Mouse (Mus musculus): Measurements from ENCODE around the gene Pabpn1.
A peak's percentile ranks its signal among the peaks of the same experiment; 100 is the strongest.

Gene Pabpn1

DNA sequence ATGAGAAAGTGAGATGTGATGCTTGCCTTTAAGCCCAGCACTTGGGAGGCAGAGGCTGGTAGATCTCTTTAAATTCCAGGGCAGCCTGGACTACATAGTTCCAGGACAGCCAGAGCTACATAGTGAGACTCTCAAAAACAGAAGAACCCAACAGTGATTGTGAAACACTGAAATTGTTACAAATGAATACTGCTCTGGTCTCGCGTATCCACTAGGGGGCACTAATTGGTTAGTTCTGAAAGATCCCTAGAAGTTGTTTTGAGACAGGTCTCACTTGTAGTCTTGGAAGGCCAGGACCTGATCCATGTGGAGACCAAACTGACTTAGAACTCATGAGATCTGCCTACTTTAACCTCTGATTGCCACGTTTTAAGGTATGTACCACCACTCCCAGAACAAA, 8.1 kb downstream of the Pabpn1 start:
- Histone ChIP-seq H3K4me3 (replicated peaks; ENCODE audit: low read length) (no peak overlapping the region), H3K27me3 (ENCODE audit: insufficient read depth, low read length) (no peaks in the 10 kb centered on the region), H3K9me3 (ENCODE audit: low read length) (no peaks in the 10 kb centered on the region), H3K36me3 (ENCODE audit: insufficient read depth, low read length) (peaks cover 40% of the 10 kb centered on the region), H3K4me1 (replicated peaks; ENCODE audit: low read depth, low read length) (peaks cover 47% of the 10 kb centered on the region)
- TF ChIP-seq CTCF (conservative IDR thresholded peaks at IDR 0.05; ENCODE audit: low read length) (peak; percentile 55), NANOG (IDR thresholded peaks at IDR 0.05; ENCODE audit: borderline replicate concordance, low read length) (no peak), POU5F1 (IDR thresholded peaks at IDR 0.05; ENCODE audit: borderline replicate concordance, low read length) (no peak)

DNA sequence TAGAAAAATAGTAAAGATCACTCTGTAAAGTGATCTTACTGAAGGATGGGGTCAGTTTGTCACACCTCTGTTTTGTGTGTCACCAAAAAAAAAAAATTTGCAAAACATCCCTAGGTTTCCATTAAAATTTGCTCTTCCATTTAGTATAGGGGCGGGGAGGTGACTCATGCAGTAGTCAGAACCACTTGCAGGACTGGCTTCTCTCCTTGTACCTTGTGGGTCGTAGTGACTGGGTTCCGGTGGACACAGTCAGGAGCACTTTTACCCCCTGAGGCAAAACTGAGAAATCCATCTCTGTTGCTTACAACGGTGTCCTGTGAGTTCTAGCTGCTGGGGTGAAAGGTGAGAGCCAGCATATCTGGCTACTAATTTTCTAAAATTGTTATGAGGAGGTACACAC, 11.3 kb downstream of the Pabpn1 start:
- peaks cover 13% of the 10 kb centered on the region for H3K36me3 ChIP-seq (ENCODE audit: insufficient read depth, low read length)
- H3K9me3 ChIP-seq (ENCODE audit: low read length): no peaks in the 10 kb centered on the region

DNA sequence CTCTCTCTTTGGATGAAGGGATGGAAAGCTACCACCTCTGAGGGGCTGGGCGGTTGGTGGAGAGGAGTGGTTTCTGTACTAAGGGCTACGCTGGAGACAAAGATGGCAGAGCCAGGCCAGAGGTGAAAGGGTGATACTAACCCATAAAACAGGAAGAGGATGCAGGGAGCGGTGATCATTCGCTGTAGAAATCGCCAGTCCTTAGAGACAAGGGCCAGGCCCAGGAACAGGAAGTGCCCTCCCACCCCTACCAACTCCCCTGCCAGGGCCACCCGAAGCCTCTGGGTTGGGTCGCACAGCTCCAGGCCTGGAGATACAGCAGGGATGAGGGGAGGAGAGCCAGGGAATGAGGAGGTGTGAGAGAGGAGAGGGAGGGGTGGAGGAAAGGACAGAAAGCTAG, 16.4 kb downstream of the Pabpn1 start:
- H3K9me3 ChIP-seq (ENCODE audit: low read length): no peaks in the 10 kb centered on the region
- H3K36me3 ChIP-seq (ENCODE audit: insufficient read depth, low read length): peaks cover 6% of the 10 kb centered on the region; the same call in 1 of the 2 replicates
- peaks cover 38% of the 10 kb centered on the region for H3K4me1 ChIP-seq (replicated peaks; ENCODE audit: low read depth, low read length)
- no peak for TF ChIP-seq POU5F1 (IDR thresholded peaks at IDR 0.05; ENCODE audit: borderline replicate concordance, low read length)
- TF ChIP-seq CTCF (conservative IDR thresholded peaks at IDR 0.05; ENCODE audit: low read length): no peak
- TF ChIP-seq NANOG (IDR thresholded peaks at IDR 0.05; ENCODE audit: borderline replicate concordance, low read length): no peak
- H3K27me3 ChIP-seq (ENCODE audit: insufficient read depth, low read length): peaks cover 55% of the 10 kb centered on the region
- H3K4me3 ChIP-seq (replicated peaks; ENCODE audit: low read length): no peak overlapping the region

More for the DNA sequence above, 11.3 kb downstream of the Pabpn1 start:
- H3K4me1 ChIP-seq (replicated peaks; ENCODE audit: low read depth, low read length): peaks cover 34% of the 10 kb centered on the region
- H3K27me3 ChIP-seq (ENCODE audit: insufficient read depth, low read length): peaks cover 9% of the 10 kb centered on the region
- no peak overlapping the region for H3K4me3 ChIP-seq (replicated peaks; ENCODE audit: low read length)
- TF ChIP-seq POU5F1 (IDR thresholded peaks at IDR 0.05; ENCODE audit: borderline replicate concordance, low read length): no peak
- TF ChIP-seq NANOG (IDR thresholded peaks at IDR 0.05; ENCODE audit: borderline replicate concordance, low read length): no peak
- no peak for TF ChIP-seq CTCF (conservative IDR thresholded peaks at IDR 0.05; ENCODE audit: low read length)

DNA sequence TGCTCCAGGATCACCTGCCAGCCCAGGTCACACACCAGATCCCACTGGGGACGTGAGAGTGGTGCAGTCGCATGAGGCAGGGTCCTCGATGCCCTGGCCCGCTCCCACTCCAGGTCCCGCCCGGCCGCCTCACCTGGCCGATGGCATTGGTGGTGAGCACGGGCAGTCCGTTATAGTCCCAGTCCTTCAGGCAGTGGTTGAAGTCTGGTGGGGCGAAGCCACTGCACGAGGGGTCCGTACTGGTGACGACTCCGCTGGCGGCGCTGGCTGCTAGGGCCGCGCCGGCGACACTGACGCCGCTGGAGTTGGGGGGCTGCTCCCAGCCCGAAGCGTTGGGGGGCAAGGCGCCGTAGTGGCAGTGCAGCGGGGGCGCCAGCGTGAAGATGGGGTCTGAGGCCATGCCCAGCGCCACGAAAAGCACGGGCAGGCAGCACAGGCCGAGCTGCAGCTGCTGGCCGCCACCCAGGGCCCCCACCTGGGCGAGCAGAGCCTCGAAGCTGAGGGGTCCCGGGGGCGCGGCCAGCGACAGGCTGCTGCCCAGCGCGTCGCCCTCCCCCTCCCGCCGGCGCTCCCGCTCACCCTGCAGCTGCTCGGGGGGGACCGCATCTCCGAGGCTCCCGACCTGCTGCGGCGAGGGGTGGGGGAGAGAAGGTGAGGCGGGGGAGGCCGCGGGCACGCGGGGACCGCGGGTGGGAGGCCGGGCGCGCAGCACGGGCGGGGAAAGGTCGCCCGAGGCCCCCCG, 20.0 kb downstream of the Pabpn1 start:
- Histone ChIP-seq H3K27me3 (ENCODE audit: insufficient read depth, low read length) (peaks cover 72% of the 10 kb centered on the region), H3K9me3 (ENCODE audit: low read length) (no peaks in the 10 kb centered on the region), H3K4me1 (replicated peaks; ENCODE audit: low read depth, low read length) (peaks cover 33% of the 10 kb centered on the region), H3K4me3 (replicated peaks; ENCODE audit: low read length) (peak overlapping the region; percentile 85), H3K36me3 (ENCODE audit: insufficient read depth, low read length) (peaks cover 23% of the 10 kb centered on the region)
- TF ChIP-seq NANOG (IDR thresholded peaks at IDR 0.05; ENCODE audit: borderline replicate concordance, low read length) (no peak), POU5F1 (IDR thresholded peaks at IDR 0.05; ENCODE audit: borderline replicate concordance, low read length) (no peak), CTCF (conservative IDR thresholded peaks at IDR 0.05; ENCODE audit: low read length) (no peak)

DNA sequence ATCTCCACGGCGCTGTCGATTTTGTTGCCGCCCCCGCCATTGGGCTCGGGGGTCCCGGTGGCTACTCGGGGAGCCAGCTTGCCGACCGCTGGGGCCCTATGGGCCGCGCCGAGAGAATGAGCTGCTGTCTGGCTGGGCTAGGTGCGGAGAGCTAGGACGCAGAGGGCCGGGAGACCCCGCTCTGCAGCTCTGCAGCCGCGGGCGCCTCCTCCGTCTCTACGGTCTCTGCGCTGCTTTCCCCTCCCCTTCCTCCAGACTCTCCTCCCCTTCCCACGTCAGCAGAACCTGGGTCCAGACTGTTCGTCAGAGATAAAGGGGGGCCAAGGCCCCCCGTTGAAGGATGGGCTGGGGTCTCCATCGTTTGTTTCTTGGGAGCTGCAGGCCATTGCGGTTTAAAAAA, 20.6 kb downstream of the Pabpn1 start, which contains the start of gene Slc22a17:
Gene Slc22a17, minus strand, starts transcription at position 247 of the 400 bp plus-strand sequence.
- Histone ChIP-seq H3K9me3 (ENCODE audit: low read length) (no peaks in the 10 kb centered on the region), H3K27me3 (ENCODE audit: insufficient read depth, low read length) (peaks cover 69% of the 10 kb centered on the region), H3K36me3 (ENCODE audit: insufficient read depth, low read length) (peaks cover 25% of the 10 kb centered on the region), H3K4me1 (replicated peaks; ENCODE audit: low read depth, low read length) (peaks cover 27% of the 10 kb centered on the region), H3K4me3 (replicated peaks; ENCODE audit: low read length) (peak within 1 kb of the TSS; percentile 85)
- TF ChIP-seq NANOG (IDR thresholded peaks at IDR 0.05; ENCODE audit: borderline replicate concordance, low read length): no peak
- no peak for TF ChIP-seq POU5F1 (IDR thresholded peaks at IDR 0.05; ENCODE audit: borderline replicate concordance, low read length)
- no peak for TF ChIP-seq CTCF (conservative IDR thresholded peaks at IDR 0.05; ENCODE audit: low read length)

DNA sequence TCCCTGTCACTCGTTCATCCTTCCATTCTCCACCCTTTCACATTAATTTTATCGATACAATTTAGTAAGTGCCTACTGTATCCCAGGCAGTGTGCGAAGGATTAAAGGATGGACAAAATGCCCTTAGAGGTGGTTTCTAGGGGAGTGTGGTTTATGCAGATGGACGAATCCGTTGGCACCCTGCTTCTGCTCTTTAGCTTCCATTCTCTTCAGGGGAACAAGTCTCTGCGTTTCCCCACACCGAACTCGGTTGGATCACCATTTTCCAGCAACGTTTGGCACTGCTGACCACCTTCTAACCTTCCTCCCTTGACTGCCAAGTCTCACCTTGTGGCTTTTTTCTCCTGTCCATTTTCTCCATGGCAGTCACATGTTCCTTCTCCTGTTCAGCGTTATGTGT, 21.0 kb downstream of the Pabpn1 start:
- Histone ChIP-seq H3K27me3 (ENCODE audit: insufficient read depth, low read length) (peaks cover 65% of the 10 kb centered on the region), H3K36me3 (ENCODE audit: insufficient read depth, low read length) (peaks cover 25% of the 10 kb centered on the region), H3K4me1 (replicated peaks; ENCODE audit: low read depth, low read length) (peaks cover 23% of the 10 kb centered on the region), H3K4me3 (replicated peaks; ENCODE audit: low read length) (peak overlapping the region; percentile 85), H3K9me3 (ENCODE audit: low read length) (no peaks in the 10 kb centered on the region)
- TF ChIP-seq NANOG (IDR thresholded peaks at IDR 0.05; ENCODE audit: borderline replicate concordance, low read length) (no peak), CTCF (conservative IDR thresholded peaks at IDR 0.05; ENCODE audit: low read length) (no peak), POU5F1 (IDR thresholded peaks at IDR 0.05; ENCODE audit: borderline replicate concordance, low read length) (no peak)

DNA sequence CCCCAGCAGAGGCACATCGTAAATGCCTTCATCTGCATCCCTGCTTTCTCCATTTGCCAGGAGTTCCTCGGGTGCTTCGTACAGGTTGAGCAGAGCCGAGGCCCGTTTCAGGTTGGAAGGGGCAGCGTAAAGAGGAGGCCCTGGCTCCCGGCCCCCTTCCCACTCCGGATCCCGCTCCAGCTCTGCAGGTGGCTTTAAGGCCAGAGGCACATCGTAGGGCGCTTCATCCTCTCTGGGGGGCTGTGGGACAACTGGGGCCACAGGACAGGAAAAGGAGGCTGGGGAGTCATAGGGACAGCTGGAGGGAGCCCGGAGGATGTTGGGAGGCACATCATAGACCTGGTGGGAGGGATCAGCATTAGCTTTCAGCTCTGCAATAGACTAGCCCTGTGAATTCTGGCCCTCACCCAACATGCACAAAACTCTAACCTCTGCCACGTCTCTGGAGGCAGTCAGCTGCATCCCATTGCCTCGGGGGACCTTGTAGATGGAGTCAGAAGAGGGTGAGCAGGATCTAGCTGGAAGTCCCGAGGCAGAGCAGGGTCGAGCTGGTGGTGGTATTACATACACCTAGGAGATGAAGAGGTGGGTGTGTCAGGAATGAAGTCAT, 27.9 kb downstream of the Pabpn1 start:
- TF ChIP-seq NANOG (IDR thresholded peaks at IDR 0.05; ENCODE audit: borderline replicate concordance, low read length) (no peak), POU5F1 (IDR thresholded peaks at IDR 0.05; ENCODE audit: borderline replicate concordance, low read length) (no peak), CTCF (conservative IDR thresholded peaks at IDR 0.05; ENCODE audit: low read length) (no peak)
- Histone ChIP-seq H3K4me1 (replicated peaks; ENCODE audit: low read depth, low read length) (peaks cover 39% of the 10 kb centered on the region), H3K9me3 (ENCODE audit: low read length) (no peaks in the 10 kb centered on the region), H3K27me3 (ENCODE audit: insufficient read depth, low read length) (peaks cover 18% of the 10 kb centered on the region), H3K4me3 (replicated peaks; ENCODE audit: low read length) (no peak overlapping the region; the same call in 1 of the 2 replicates), H3K36me3 (ENCODE audit: insufficient read depth, low read length) (peaks cover 68% of the 10 kb centered on the region)

DNA sequence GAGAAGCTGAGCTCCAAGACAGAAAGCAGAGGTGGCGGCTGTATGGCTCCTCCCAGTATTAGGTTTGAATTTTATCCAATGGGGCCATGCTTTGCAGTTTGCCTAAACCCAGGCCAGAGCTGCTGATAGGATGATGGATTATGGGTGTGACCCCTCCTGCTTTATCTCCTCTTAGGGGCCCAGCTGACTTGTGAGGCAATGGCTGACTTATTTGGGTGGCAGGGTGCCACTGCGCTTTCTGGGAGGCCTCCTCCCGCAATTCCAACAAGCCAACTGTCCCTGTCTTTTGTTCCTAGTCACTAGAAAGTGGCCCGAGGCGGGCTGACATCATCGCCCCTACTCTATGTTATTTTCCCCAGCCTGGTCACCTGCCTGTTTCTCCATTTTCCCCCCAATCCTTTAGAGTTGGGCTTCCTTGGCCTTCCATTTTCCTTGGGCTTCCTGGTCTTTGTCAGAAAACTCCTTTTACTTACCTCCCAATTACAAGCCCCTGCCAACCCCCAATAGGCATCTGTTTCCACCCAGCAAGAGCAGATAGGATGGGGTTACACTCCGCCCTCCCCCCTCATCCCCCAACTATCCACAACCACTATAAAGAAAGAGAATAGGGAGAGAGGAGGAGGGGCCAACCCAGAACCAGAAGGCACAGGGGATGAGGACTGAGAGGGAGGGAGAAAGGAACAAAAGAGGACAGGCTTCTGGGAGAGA, 32.5 kb downstream of the Pabpn1 start:
- Histone ChIP-seq H3K27me3 (ENCODE audit: insufficient read depth, low read length) (peaks cover 41% of the 10 kb centered on the region), H3K36me3 (ENCODE audit: insufficient read depth, low read length) (peaks cover 28% of the 10 kb centered on the region), H3K4me3 (replicated peaks; ENCODE audit: low read length) (peak overlapping the region; percentile 87), H3K9me3 (ENCODE audit: low read length) (no peaks in the 10 kb centered on the region), H3K4me1 (replicated peaks; ENCODE audit: low read depth, low read length) (peaks cover 66% of the 10 kb centered on the region)
- TF ChIP-seq NANOG (IDR thresholded peaks at IDR 0.05; ENCODE audit: borderline replicate concordance, low read length) (no peak), POU5F1 (IDR thresholded peaks at IDR 0.05; ENCODE audit: borderline replicate concordance, low read length) (no peak), CTCF (conservative IDR thresholded peaks at IDR 0.05; ENCODE audit: low read length) (no peak)
